Mouse (Mus musculus) heart, postnatal 0 days (tissue): ENCODE results near the gene Snrpc. TPM values are rescaled to one million over a fixed set of nuclear protein-coding genes. Genes with fewer than 3 reads are reported as not detected.

ENCODE experiments used
- ATAC-seq: fragments of 200-750 bp; cut with Nextera tagmentation; 2 replicates; pipeline ENCODE4 v1.8.0; 2017; ENCODE audit warnings: low read depth, moderate number of reproducible peaks, moderate library complexity; ENCODE audit not compliant: insufficient read depth
- DNase-seq: peaks from one replicate; pipeline ENCODE4 v3.0.0-alpha.2; 2016; ENCODE audit warnings: low spot score
- H3K27ac ChIP-seq: fragments of 300-500 bp; sonication (generic); 2 replicates; pipeline ENCODE4 v1.5.1; 2014; ENCODE audit warnings: low read depth, mild to moderate bottlenecking
- H3K27me3 ChIP-seq: fragments of 300-500 bp; sonication (generic); 2 replicates; pipeline ENCODE4 v1.6.1; 2014; ENCODE audit warnings: low read length, mixed read lengths; ENCODE audit not compliant: control insufficient read depth, insufficient read depth
- H3K36me3 ChIP-seq: fragments of 300-500 bp; sonication (generic); replicated peaks from 2 replicates; pipeline ENCODE4 v1.6.1; 2014; ENCODE audit warnings: low read length, mixed read lengths; ENCODE audit not compliant: control insufficient read depth, insufficient read depth
- H3K4me1 ChIP-seq: fragments of 300-500 bp; sonication (generic); 2 replicates; pipeline ENCODE4 v1.6.1; 2014; ENCODE audit warnings: antibody characterized with exemption; ENCODE audit not compliant: control insufficient read depth, insufficient read depth
- H3K4me2 ChIP-seq: fragments of 300-500 bp; sonication (generic); 2 replicates; pipeline ENCODE4 v1.6.1; 2014; ENCODE audit warnings: low read depth, mild to moderate bottlenecking, low read length, moderate library complexity
- H3K4me3 ChIP-seq: fragments of 300-500 bp; sonication (generic); 2 replicates; pipeline ENCODE4 v1.5.1; 2014; ENCODE audit warnings: low read depth, low read length
- H3K9ac ChIP-seq: fragments of 300-500 bp; sonication (generic); replicated peaks from 2 replicates; pipeline ENCODE4 v1.6.1; 2014; ENCODE audit warnings: low read depth, low read length, mixed read lengths
- H3K9me3 ChIP-seq: fragments of 300-500 bp; sonication (generic); replicated peaks from 2 replicates; pipeline ENCODE4 v1.6.1; 2016; ENCODE audit warnings: low read length; ENCODE audit not compliant: control insufficient read depth
- CTCF ChIP-seq: IDR thresholded peaks from 2 replicates; pipeline ENCODE4 v1.5.1; 2016; ENCODE audit warnings: antibody characterized with exemption, control low read depth, low read depth
- EP300 ChIP-seq: IDR thresholded peaks from 2 replicates; pipeline ENCODE4 v1.6.1; 2016; ENCODE audit warnings: antibody characterized with exemption, low read depth
- WGBS: fragments of 180-500 bp; shearing (Covaris S2); extraction: QIAGEN DNeasy Blood & Tissue Kit; methylation state at CpG from one replicate; pipeline ENCODE4 v1.1.7; 2014; 5-methylcytosine and 5-hydroxymethylcytosine counted together
- polyA plus RNA-seq: library from polyadenylated mRNA; unstranded; fragments of >200 nt; fragmentation: Nextera tagmentation; extraction: Ambion mirVana; gene quantifications from 2 replicates; pipeline ENCODE4 v1.2.1, GENCODE M21; 2015
- total RNA-seq: library from RNA; depleted of rRNA; stranded (reverse); fragments of >200 nt; gene quantifications from 2 replicates; pipeline ENCODE4 v1.2.3, GENCODE M21; 2014; ENCODE audit warnings: low replicate concordance

Snrpc gene
- total and polyA plus RNA-seq, 2 experiments from 2014 or later: 125 to 185 TPM

DNA sequence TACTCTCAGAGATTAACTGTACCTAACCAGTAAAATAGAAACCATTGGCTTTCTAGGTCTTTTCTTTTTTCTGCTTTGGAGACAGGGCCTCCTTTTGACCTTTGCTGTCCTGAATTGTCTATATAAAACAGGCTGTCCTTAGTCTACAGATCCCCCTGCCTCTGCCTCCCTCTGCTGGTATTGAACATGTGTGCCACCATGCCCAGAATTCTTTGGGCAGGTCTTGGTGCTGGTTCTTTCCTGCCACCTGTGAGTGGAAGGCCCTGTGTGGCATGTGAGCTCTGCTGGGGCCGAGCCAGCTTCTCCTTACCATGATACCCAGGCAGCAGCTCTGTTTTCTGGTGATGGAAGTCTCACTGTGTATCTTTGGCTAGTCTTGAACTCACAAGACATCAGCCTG lies 10.4 kb downstream of the Snrpc start:
- Histone ChIP-seq H3K4me3 (no peak overlapping the region), H3K4me1 (no peaks in the 10 kb centered on the region), H3K27ac (no peak overlapping the region), H3K9ac (no peak overlapping the region), H3K9me3 (no peaks in the 10 kb centered on the region), H3K36me3 (peaks cover 83% of the 10 kb centered on the region), H3K27me3 (no peaks in the 10 kb centered on the region), H3K4me2 (no peak overlapping the region)
- ATAC-seq: no peak
- no peak for DNase-seq
- 83% methylated on average over 1 of the region's 1 CpGs for WGBS
- peak; percentile 6; the same call in 1 of the 2 replicates for TF ChIP-seq CTCF
- no peak for TF ChIP-seq EP300

DNA sequence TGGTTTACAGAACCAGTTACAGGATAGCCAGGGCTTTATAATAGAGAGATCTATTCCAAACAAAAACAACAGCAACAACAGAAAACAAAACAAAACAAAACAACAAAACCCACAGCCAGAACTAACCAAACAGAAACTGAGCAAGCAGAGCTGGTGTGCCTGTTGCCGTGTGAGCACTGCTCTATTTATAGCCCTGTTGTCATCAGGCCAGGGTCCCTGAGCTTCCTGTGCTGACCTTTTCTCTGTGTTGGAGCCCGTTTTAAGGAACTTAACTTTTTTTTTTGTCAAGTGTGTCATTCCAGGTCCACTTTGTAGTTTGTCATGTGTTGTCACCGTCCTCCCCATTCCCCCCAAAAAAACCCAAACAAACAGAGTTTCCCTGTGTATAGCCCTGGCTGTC lies 13.1 kb downstream of the Snrpc start:
- WGBS: 22% methylated on average over 3 of the region's 3 CpGs
- Histone ChIP-seq H3K27ac (peak overlapping the region; percentile 39), H3K4me3 (no peak overlapping the region), H3K9me3 (no peaks in the 10 kb centered on the region), H3K36me3 (peaks cover 66% of the 10 kb centered on the region), H3K27me3 (no peaks in the 10 kb centered on the region), H3K9ac (no peak overlapping the region), H3K4me2 (no peak overlapping the region), H3K4me1 (no peaks in the 10 kb centered on the region)
- peak; percentile 63 for ATAC-seq
- TF ChIP-seq EP300 (no peak), CTCF (no peak)
- no peak for DNase-seq

DNA sequence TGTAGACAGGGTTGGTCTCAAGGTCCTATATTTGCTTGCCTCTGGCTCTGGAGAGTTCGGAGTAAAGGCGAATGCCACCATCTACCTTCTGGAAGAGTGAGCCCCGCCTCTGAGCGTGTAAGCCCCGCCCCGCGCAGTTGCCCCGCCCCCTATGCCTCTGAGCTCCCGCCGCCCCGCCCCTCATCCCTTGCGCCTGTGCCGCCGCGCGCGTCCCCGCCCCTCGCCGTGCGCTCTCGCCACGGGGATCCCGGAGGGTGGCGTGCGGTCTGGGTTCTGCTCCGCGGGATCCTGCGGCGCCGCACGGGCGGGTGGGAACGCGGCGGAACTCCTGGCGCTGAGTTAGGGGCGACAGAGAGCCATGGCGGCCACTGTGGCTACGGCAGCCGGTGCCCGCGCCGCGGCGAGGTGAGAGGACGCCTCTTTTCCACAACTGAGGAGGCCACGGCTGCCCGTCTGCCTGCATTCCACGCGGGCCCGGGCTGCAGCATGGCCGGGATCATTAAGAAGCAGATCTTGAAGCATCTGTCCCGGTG lies 18.4 kb downstream of the Snrpc start, which contains the start of gene Uhrf1bp1:
Uhrf1bp1 (plus strand) TSS at position 177 of the 533 bp plus-strand sequence.
- DNase-seq (peak; percentile 79), ATAC-seq (peak; percentile 86)
- TF ChIP-seq CTCF (no peak), EP300 (no peak)
- Histone ChIP-seq H3K4me3 (peak within 1 kb of the TSS; percentile 94), H3K4me2 (peak within 1 kb of the TSS; percentile 96), H3K27ac (peak within 1 kb of the TSS; percentile 85), H3K9ac (peak within 1 kb of the TSS; percentile 85), H3K36me3 (peaks cover 17% of the 10 kb centered on the region; the same call in 1 of the 2 replicates), H3K4me1 (peaks cover 10% of the 10 kb centered on the region), H3K27me3 (no peaks in the 10 kb centered on the region), H3K9me3 (no peaks in the 10 kb centered on the region)
- under 1% methylated on average over 52 of the region's 54 CpGs for WGBS

DNA sequence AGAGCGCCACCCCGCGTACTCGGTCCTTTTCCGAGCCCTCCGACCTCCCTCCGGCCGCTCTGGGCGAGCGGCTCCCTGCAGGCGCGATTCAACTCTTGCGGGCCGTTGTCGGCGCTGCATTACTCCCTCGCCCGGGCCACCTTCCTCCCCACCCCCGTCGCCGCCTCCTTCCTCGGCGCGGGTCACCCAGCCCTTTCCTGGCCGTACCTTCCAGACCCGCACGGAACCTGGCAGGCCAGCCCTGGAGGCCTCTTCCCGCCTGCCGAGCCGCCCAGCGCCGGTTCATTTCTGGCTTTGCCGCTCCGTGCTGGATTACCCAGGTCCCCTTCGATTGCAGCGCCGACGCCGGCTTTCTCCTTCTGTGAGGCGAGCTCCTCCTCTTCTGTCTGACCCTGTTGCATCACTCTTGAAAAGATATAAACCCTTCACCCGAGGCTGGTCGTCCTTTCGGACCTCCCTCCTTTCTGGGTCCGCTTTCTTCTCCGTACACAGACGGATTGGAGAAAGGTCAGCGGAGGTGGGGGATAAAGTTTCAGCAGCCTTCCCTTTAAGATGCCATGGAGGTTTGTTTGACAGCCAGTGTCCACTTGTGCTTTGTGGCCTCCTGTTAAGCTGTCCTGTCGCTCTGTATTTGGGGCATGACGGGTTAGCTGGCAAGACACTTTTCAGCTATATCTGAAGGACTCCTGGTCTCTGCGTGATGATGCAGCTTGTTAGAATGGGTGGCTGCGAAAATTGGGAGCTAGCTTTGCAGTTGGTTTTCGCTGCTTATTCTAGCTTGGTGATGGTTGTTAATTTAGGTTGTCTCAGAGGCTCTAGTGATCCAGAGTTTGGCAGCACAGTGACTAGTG lies 19.1 kb downstream of the Snrpc start:
- Histone ChIP-seq H3K27ac (peak overlapping the region; percentile 85), H3K4me3 (peak overlapping the region; percentile 94), H3K9ac (peak overlapping the region; percentile 85), H3K9me3 (no peaks in the 10 kb centered on the region), H3K4me1 (peaks cover 10% of the 10 kb centered on the region), H3K27me3 (no peaks in the 10 kb centered on the region), H3K4me2 (peak overlapping the region; percentile 96), H3K36me3 (peaks cover 14% of the 10 kb centered on the region; the same call in 1 of the 2 replicates)
- DNase-seq: peak; percentile 54
- TF ChIP-seq EP300 (no peak), CTCF (no peak)
- WGBS: 1% methylated on average over 42 of the region's 52 CpGs
- peak; percentile 67 for ATAC-seq

DNA sequence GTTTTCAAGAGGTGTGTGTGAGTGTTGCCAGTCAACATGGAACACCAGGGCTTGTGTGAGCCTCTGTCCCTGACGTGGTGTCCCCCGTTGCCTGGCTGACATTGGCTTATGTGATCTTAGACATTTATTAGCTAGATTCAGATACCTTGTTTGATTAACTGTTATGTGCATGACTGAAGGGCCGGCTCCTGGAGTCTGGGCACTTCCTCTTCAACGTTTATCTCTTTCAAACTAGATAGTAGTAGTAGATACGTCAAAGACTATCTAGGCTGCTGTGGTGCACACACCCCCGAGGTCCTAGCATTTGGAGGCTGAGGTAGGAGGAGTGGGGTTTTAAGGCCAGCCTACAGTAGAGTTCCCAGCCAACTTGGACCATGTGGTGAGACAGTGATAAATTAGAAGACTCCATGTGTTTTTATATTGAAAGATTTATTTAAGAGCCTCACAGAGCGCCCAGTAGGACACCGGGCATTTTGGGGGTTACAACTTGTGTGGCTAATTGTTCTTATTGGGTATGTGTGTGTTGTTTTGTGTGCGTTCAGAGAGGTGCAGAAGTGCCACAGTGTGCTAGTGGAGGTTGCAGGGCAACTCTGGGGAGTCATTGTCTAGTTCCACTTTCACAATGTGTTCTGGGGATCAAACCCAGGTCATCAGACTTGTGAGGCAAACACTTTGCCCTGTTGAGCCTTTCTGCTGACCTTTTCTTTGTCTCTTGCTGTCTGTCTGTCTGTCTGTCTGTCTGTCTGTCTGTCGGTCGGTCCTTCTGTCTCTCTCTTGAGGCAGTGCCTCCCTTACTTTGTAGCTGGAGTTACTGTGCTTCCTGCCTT lies 19.9 kb downstream of the Snrpc start:
- H3K9ac ChIP-seq: peak overlapping the region; percentile 85
- H3K9me3 ChIP-seq: no peaks in the 10 kb centered on the region
- peak overlapping the region; percentile 96 for H3K4me2 ChIP-seq
- H3K27ac ChIP-seq: no peak overlapping the region
- TF ChIP-seq EP300 (no peak), CTCF (no peak)
- H3K4me1 ChIP-seq: peaks cover 10% of the 10 kb centered on the region
- ATAC-seq (no peak), DNase-seq (no peak)
- H3K36me3 ChIP-seq: peaks cover 8% of the 10 kb centered on the region; the same call in 1 of the 2 replicates
- H3K27me3 ChIP-seq: no peaks in the 10 kb centered on the region
- WGBS: 39% methylated on average over 11 of the region's 11 CpGs
- peak overlapping the region; percentile 94 for H3K4me3 ChIP-seq
